Mouse (Mus musculus) heart, embryonic 10.5 days (tissue): Measurements from ENCODE around the gene Tgfbr3. TPM values are rescaled to one million over a fixed set of nuclear protein-coding genes. Genes with fewer than 3 reads are reported as not detected.
"Not testable (repeated sequence)": the region's sequence is repeated elsewhere in the genome, so short reads cannot be mapped to it uniquely, and the experiment has no call there.

Experiments
- DNase-seq: peaks from one replicate; pipeline ENCODE4 v3.0.0-alpha.2; 2017; ENCODE audit warnings: low spot score
- H3K27ac ChIP-seq: fragments of 300-500 bp; sonication (generic); 2 replicates; pipeline ENCODE4 v1.5.1; 2016; ENCODE audit warnings: mild to moderate bottlenecking
- H3K27me3 ChIP-seq: fragments of 300-500 bp; sonication (generic); 2 replicates; pipeline ENCODE4 v1.6.1; 2016; ENCODE audit warnings: mild to moderate bottlenecking; ENCODE audit not compliant: poor library complexity, insufficient read depth, severe bottlenecking
- H3K36me3 ChIP-seq: fragments of 300-500 bp; sonication (generic); 2 replicates; pipeline ENCODE4 v1.6.1; 2016; ENCODE audit warnings: mild to moderate bottlenecking, moderate library complexity
- H3K4me1 ChIP-seq: fragments of 300-500 bp; sonication (generic); 2 replicates; pipeline ENCODE4 v1.6.1; 2016; ENCODE audit warnings: mild to moderate bottlenecking
- H3K4me3 ChIP-seq: fragments of 300-500 bp; sonication (generic); 2 replicates; pipeline ENCODE4 v1.5.1; 2016; ENCODE audit warnings: mild to moderate bottlenecking, moderate library complexity
- H3K9me3 ChIP-seq: fragments of 300-500 bp; sonication (generic); 2 replicates; pipeline ENCODE4 v1.6.1; 2016; ENCODE audit warnings: mild to moderate bottlenecking, moderate library complexity
- WGBS: fragments of 180-500 bp; shearing (Covaris S2); methylation state at CpG from one replicate; pipeline ENCODE4 v1.1.7; 2016; 5-methylcytosine and 5-hydroxymethylcytosine counted together
- polyA plus RNA-seq: library from polyadenylated mRNA; unstranded; fragments of >200 nt; fragmentation: Nextera tagmentation; extraction: Ambion mirVana; gene quantifications from 2 replicates; pipeline ENCODE4 v1.2.1, GENCODE M21; 2016

Gene Tgfbr3
- polyA plus RNA-seq, 1 experiment from 2014 or later = 36.7 TPM

GRCm38 (mm10) chr5:107229037-107229436 is 60.4 kb downstream of the Tgfbr3 start:
- peak; percentile 70 for DNase-seq
- Histone ChIP-seq H3K27ac (no peak overlapping the region), H3K27me3 (no peaks in the 10 kb centered on the region), H3K4me3 (no peak overlapping the region), H3K4me1 (peaks cover 38% of the 10 kb centered on the region), H3K36me3 (peaks cover 6% of the 10 kb centered on the region), H3K9me3 (no peaks in the 10 kb centered on the region)
- WGBS = 74% methylated on average over 9 of the region's 9 CpGs

DNA sequence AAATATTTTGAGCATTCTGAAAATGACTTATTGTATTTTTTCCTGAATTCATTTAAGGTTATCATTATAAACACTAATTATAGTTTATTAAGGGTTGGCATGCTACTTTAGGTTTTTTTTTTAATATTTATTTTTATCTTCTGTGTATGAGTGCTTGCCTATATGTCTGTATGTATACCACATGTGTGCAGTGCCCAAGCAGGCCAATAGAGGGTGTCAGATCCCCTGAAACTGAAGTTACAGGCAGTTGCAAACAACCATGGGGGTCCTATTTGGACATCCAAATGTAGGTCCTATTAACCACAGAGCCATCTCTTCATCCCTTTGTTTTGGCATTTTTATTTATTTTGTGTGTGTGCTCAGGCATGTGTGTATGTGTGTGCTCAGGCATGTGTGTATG is 61.8 kb downstream of the Tgfbr3 start:
- DNase-seq = no peak
- no peak overlapping the region for H3K27ac ChIP-seq
- no peaks in the 10 kb centered on the region for H3K9me3 ChIP-seq
- peaks cover 39% of the 10 kb centered on the region for H3K4me1 ChIP-seq
- no peaks in the 10 kb centered on the region for H3K27me3 ChIP-seq
- H3K4me3 ChIP-seq = no peak overlapping the region
- peaks cover 6% of the 10 kb centered on the region for H3K36me3 ChIP-seq

DNA sequence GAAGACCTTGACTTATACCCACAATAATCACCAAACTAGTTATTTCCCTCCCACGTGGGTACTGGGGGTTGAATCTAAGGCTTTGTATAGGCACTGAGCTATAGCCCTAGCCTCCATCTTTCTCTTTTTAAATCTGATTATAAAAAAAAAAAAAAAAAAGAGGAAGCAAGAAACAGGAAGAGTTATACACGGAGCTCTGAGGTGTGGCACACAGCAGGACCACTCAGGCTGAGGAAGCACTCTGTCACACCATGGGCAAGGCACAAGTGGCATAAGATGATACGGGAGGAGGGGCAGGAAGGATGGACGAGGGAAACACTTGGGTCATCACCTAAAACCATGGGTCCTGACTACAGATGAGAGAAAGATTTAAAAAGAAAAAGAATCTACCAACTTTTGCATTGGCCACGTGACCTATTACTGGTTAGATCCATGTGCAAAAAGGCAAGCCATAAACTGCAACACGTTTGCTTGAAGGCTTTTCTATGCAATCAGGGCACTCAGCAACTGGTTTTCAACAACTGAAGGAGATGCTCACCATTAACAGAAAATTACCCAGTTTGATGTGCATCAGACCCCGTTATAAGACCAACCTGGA is 64.5 kb downstream of the Tgfbr3 start:
- H3K36me3 ChIP-seq = peaks cover 6% of the 10 kb centered on the region
- H3K4me1 ChIP-seq = peaks cover 50% of the 10 kb centered on the region
- DNase-seq = peak; percentile 24
- H3K4me3 ChIP-seq = no peak overlapping the region
- WGBS = 72% methylated on average over 7 of the region's 7 CpGs
- no peak overlapping the region for H3K27ac ChIP-seq
- H3K27me3 ChIP-seq = no peaks in the 10 kb centered on the region
- no peaks in the 10 kb centered on the region for H3K9me3 ChIP-seq

DNA sequence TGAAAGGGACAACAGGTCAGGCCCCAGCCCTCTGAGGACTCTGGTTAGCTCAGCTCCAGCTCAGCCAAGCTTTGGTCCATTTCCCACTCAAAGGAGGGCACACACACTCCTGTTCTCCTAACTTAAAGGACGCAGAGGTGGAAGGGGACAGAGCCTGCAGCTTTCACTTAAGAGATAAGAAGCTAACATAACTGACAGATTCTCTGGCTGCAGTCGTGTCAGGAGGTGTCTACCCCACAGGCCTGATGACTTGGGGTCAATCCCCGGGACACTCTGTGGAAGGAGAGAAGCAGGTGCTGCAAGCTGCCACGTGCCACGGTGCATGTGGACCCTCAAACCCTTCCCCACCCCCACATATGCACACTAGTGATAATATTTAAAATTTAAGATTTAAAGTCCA is 65.3 kb downstream of the Tgfbr3 start:
- 30% methylated on average over 5 of the region's 5 CpGs for WGBS
- H3K27me3 ChIP-seq = no peaks in the 10 kb centered on the region
- peak; percentile 38 for DNase-seq
- peaks cover 47% of the 10 kb centered on the region for H3K4me1 ChIP-seq
- H3K36me3 ChIP-seq = peaks cover 6% of the 10 kb centered on the region
- no peak overlapping the region for H3K4me3 ChIP-seq
- peak overlapping the region; percentile 53; the same call in 1 of the 2 replicates for H3K27ac ChIP-seq
- no peaks in the 10 kb centered on the region for H3K9me3 ChIP-seq

DNA sequence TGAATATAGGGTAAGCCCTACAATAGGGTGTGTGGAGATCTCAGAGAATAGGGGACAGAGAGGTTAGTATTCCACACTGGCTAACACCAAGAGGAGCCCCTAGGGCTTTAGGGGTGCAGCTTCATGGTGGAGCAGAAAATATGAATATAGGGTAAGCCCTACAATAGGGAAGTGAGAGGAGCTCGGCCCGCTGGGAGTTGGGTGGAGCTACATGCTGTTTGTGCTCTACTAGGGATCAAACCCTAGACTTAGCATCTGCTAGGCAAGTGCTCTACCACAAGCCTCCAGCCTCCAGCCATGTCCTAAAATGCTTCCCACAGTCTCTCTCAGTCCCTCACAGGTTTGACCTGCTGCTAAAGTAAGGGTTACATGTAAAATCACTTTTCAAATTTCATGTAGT is 65.9 kb downstream of the Tgfbr3 start:
- H3K27me3 ChIP-seq, H3K9me3 ChIP-seq, H3K4me3 ChIP-seq, DNase-seq, H3K27ac ChIP-seq, H3K36me3 ChIP-seq: not testable (repeated sequence)
- WGBS = 76% methylated on average over 2 of the region's 2 CpGs
- peaks cover 47% of the 10 kb centered on the region for H3K4me1 ChIP-seq

DNA sequence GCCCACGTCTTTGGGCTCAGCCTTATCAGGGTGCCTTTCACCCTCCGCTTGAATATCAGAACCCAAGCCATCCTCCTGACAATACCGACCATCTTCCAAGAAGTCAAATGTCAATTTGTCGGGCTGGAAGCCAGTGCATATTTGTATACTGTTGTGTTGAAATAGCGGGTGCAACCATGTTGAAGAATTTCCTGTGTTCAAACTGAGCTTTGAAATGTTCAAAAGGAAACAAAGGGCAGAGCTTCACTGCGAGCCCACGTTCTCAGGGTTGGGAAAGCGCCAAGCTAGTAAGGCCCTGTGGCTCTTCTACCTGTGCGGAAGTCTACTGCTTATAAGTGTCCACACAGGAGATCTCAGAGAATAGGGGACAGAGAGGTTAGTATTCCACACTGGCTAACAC is 66.4 kb downstream of the Tgfbr3 start:
- H3K9me3 ChIP-seq = no peaks in the 10 kb centered on the region
- peaks cover 5% of the 10 kb centered on the region for H3K36me3 ChIP-seq
- H3K4me3 ChIP-seq = no peak overlapping the region
- H3K27ac ChIP-seq = no peak overlapping the region
- peaks cover 49% of the 10 kb centered on the region for H3K4me1 ChIP-seq
- no peak for DNase-seq
- no peaks in the 10 kb centered on the region for H3K27me3 ChIP-seq
- WGBS = 83% methylated on average over 9 of the region's 9 CpGs

DNA sequence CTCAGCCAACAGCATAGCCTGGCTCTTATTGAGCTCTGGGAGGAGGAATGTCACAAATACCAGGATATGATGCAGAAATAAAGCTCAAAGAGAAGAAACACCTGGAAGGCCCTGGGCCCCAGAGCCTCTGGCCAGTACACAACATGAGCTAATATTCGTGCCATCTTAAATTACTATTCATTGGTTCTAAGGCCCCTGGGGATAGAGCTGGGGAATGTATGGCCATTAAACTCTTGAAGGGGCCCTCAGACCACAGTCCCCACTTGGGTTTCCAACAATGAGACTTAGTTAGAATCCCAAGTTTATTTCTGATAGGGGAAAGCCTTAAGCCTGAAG is 66.8 kb downstream of the Tgfbr3 start:
- peaks cover 1% of the 10 kb centered on the region for H3K36me3 ChIP-seq
- H3K4me3 ChIP-seq = no peak overlapping the region
- H3K27ac ChIP-seq = no peak overlapping the region
- H3K4me1 ChIP-seq = peaks cover 53% of the 10 kb centered on the region
- H3K9me3 ChIP-seq = no peaks in the 10 kb centered on the region
- 85% methylated on average over 1 of the region's 1 CpGs for WGBS
- no peak for DNase-seq
- no peaks in the 10 kb centered on the region for H3K27me3 ChIP-seq

DNA sequence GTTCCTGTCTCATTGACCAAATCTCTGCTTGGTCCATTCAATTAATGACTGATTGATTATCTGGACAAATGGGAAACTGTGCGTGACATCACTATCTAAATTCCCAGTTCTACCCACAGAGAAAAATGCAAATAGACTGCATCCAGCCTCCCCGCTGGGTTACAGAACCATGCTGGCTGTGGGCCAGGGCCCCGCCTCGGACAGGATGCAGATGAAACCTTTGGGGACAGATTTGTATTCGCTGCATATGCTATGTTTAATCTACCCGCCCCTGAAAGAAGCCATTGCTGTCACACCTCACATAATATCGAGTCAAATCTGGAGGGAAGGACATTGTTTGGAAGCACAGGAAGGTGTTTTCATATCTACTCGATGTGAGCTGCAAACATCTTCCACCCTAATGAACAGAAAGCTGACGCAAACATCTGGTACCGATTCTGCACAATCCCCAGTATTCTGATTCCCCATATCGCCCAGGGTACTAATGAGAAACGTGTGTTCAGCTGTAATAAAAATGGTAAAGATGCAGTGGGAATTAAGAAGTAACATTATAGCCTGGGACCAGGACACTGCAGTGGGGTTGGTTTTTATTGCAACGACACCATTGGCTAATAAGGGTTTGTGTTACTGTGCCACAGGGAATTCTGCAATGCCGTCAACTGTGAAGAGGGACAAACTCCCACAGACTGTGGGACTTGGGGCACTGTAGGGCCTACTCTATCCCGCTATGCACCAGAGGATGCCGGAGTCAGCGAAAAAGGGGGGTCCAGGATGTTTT is 67.3 kb downstream of the Tgfbr3 start:
- Histone ChIP-seq H3K4me3 (no peak overlapping the region), H3K36me3 (no peaks in the 10 kb centered on the region), H3K27me3 (no peaks in the 10 kb centered on the region), H3K4me1 (peaks cover 56% of the 10 kb centered on the region), H3K27ac (no peak overlapping the region), H3K9me3 (no peaks in the 10 kb centered on the region)
- WGBS = 81% methylated on average over 17 of the region's 17 CpGs
- DNase-seq = no peak

GRCm38 (mm10) chr5:107220936-107221335 is 68.5 kb downstream of the Tgfbr3 start:
- Histone ChIP-seq H3K4me3 (no peak overlapping the region), H3K9me3 (no peaks in the 10 kb centered on the region), H3K27ac (no peak overlapping the region), H3K36me3 (no peaks in the 10 kb centered on the region), H3K4me1 (peaks cover 56% of the 10 kb centered on the region), H3K27me3 (no peaks in the 10 kb centered on the region)
- WGBS = 70% methylated on average over 5 of the region's 5 CpGs
- no peak for DNase-seq

DNA sequence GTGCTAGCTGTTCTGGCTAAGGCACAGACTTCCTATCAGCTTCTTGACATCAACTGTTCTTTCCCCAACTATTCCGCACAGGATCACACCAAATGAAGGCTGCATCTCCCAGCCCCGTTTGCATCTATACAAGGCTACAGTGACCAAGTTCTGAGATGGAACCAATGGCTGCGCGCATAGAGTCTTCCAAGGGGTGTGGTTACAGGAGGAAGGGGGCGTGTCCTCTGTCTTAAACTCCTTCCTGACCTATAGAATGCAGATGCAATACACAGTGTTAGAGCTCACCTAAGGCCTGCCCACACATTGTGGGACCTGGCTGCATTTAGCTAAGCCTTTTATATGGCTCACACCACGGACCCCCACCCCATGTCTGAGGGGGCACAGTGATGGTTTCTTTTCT is 69.5 kb downstream of the Tgfbr3 start:
- Histone ChIP-seq H3K27me3 (no peaks in the 10 kb centered on the region), H3K9me3 (no peaks in the 10 kb centered on the region), H3K4me1 (peaks cover 53% of the 10 kb centered on the region), H3K36me3 (peaks cover 1% of the 10 kb centered on the region; the same call in 1 of the 2 replicates), H3K27ac (no peak overlapping the region), H3K4me3 (no peak overlapping the region)
- WGBS = 66% methylated on average over 6 of the region's 6 CpGs
- DNase-seq = no peak

- Histone ChIP-seq H3K36me3 (peaks cover 7% of the 10 kb centered on the region), H3K27me3 (no peaks in the 10 kb centered on the region), H3K4me3 (no peak overlapping the region), H3K9me3 (no peaks in the 10 kb centered on the region), H3K4me1 (peaks cover 53% of the 10 kb centered on the region), H3K27ac (no peak overlapping the region)
- WGBS = 88% methylated on average over 6 of the region's 6 CpGs
- no peak for DNase-seq
Observed at GRCm38 (mm10) chr5:107219318-107219717, 70.1 kb downstream of the Tgfbr3 start.

DNA sequence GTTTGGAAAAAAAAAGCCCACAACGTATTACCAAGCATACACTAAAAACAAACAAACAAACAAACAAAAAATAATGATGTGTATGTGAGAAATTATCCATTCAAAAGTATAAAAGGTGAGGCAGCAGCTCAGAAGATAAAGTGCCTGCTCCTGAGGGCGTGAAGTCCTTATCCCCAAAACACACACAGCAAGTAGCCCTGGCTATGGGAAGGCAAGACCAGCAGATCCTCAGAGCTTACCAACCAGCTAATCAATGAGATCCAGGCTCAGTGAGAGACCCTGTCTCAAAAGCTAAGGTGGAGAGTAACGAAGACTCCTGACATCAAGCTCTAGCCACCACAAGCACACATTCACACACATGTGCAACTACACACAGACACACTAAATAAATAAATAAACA is 70.8 kb downstream of the Tgfbr3 start:
- DNase-seq = no peak
- 73% methylated on average over 3 of the region's 3 CpGs for WGBS
- Histone ChIP-seq H3K4me1 (peaks cover 48% of the 10 kb centered on the region), H3K9me3 (no peaks in the 10 kb centered on the region), H3K27me3 (no peaks in the 10 kb centered on the region), H3K4me3 (no peak overlapping the region), H3K36me3 (peaks cover 7% of the 10 kb centered on the region), H3K27ac (no peak overlapping the region)

DNA sequence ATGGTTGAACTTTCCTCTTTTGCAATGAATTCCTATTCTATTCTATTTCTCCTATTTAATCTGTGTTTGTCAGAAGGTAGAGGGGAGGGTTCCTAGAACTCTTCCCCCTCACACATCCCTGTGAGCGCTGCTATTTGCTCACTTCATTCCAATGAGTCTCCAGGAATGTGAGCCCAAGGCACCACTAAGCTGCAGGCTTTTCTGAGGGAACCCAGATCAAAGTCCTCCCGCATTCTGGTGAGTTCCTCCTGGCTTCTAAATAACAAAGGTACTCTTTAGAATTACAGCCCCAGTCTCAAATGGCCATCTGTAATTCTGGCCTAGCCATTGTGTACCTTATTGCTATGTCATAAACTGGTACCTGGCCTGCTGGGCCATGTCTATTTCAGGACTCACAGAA is 72.3 kb downstream of the Tgfbr3 start:
- Histone ChIP-seq H3K27ac (no peak overlapping the region), H3K27me3 (no peaks in the 10 kb centered on the region), H3K4me3 (no peak overlapping the region), H3K9me3 (no peaks in the 10 kb centered on the region), H3K36me3 (peaks cover 7% of the 10 kb centered on the region), H3K4me1 (peaks cover 43% of the 10 kb centered on the region)
- no peak for DNase-seq
- WGBS = 51% methylated on average over 2 of the region's 2 CpGs
